Mouse (Mus musculus): ENCODE results near the gene Gm49721. TPM values are rescaled to one million over a fixed set of nuclear protein-coding genes. Genes with fewer than 3 reads are reported as not detected.
"Not testable (repeated sequence)": the region's sequence is repeated elsewhere in the genome, so short reads cannot be mapped to it uniquely, and the experiment has no call there.

Gene Gm49721
- polyA plus RNA-seq, 1 experiment from 2014 or later = 0.36 TPM

GRCm38 (mm10) chr17:6979380-6979779, 676 bp downstream of the Gm49721 start:
- not testable (repeated sequence) for H3K36me3 ChIP-seq (ENCODE audit: insufficient read depth); ATAC-seq (ENCODE audit: insufficient read depth); H3K27ac ChIP-seq (ENCODE audit: low read depth); H3K9me3 ChIP-seq (ENCODE audit: low read depth, low read length); H3K27me3 ChIP-seq (ENCODE audit: insufficient read depth, low read length); H3K4me1 ChIP-seq (ENCODE audit: insufficient read depth)
- peak overlapping the region; percentile 56 for H3K4me2 ChIP-seq
- peak overlapping the region; percentile 50 for H3K4me3 ChIP-seq (ENCODE audit: low read depth, low read length)
- peak; percentile 7 for DNase-seq
- peak overlapping the region; percentile 60; the same call in 1 of the 2 replicates for H3K9ac ChIP-seq
- 11% methylated on average over 5 of the region's 5 CpGs for WGBS

DNA sequence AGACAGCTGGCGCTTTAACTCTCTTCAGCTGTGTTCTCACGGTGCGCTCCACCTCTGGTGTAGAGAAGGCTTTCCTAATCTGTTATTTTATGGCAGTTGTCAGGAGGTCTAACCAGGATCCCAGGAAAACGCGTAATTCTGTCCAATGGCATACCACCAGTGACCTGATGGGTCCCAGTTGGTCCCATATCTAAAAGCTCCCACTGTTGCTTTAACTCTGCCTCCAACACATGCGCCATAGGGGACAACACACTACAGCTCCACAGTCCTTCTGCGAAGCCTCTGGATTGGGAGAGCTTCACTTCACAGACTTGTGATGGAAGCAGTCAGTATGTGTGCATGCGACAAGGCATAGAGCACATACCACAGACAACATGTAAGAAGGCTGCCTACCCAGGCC, 1.4 kb downstream of the Gm49721 start:
- not testable (repeated sequence) for H3K27ac ChIP-seq (ENCODE audit: low read depth); H3K4me1 ChIP-seq (ENCODE audit: insufficient read depth); H3K4me2 ChIP-seq; ATAC-seq (ENCODE audit: insufficient read depth); H3K4me3 ChIP-seq (ENCODE audit: low read depth, low read length); H3K27me3 ChIP-seq (ENCODE audit: insufficient read depth, low read length); H3K9ac ChIP-seq; H3K9me3 ChIP-seq (ENCODE audit: low read depth, low read length); DNase-seq; H3K36me3 ChIP-seq (ENCODE audit: insufficient read depth)
- WGBS = 93% methylated on average over 5 of the region's 8 CpGs

DNA sequence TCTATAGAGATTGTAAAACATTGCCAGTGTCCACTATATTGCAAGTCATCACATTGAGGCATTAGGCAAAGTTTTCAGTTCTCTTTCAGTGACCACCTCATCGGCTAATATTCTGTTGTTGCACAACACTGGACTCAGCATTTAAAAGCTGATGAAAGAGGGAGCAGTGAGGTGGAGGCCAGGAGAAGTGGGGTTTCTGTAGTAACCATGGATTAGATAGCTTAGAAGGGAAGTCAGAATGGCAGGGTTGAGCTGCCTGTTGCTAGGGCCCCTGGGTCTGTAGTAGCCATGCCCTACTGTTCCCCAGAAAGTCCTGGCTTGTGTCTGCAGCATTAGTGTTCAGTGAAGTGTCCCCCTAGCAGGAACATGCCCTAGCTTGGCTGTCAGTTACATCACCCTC, 7.4 kb downstream of the Gm49721 start:
- not testable (repeated sequence) for H3K27ac ChIP-seq (ENCODE audit: low read depth); H3K36me3 ChIP-seq (ENCODE audit: insufficient read depth); H3K9ac ChIP-seq; H3K4me3 ChIP-seq (ENCODE audit: low read depth, low read length); H3K4me2 ChIP-seq; ATAC-seq (ENCODE audit: insufficient read depth); H3K27me3 ChIP-seq (ENCODE audit: insufficient read depth, low read length); DNase-seq; H3K9me3 ChIP-seq (ENCODE audit: low read depth, low read length); H3K4me1 ChIP-seq (ENCODE audit: insufficient read depth)
- 92% methylated on average over 1 of the region's 1 CpGs for WGBS

- not testable (repeated sequence) for H3K36me3 ChIP-seq (ENCODE audit: insufficient read depth); H3K9ac ChIP-seq; H3K27me3 ChIP-seq (ENCODE audit: insufficient read depth, low read length); H3K4me1 ChIP-seq (ENCODE audit: insufficient read depth); H3K9me3 ChIP-seq (ENCODE audit: low read depth, low read length); ATAC-seq (ENCODE audit: insufficient read depth); DNase-seq; H3K4me3 ChIP-seq (ENCODE audit: low read depth, low read length); H3K27ac ChIP-seq (ENCODE audit: low read depth); H3K4me2 ChIP-seq
- no CpG with 5 or more reads among the region's 6 CpGs for WGBS
Measured at GRCm38 (mm10) chr17:6995504-6995903, 16.8 kb downstream of the Gm49721 start.

DNA sequence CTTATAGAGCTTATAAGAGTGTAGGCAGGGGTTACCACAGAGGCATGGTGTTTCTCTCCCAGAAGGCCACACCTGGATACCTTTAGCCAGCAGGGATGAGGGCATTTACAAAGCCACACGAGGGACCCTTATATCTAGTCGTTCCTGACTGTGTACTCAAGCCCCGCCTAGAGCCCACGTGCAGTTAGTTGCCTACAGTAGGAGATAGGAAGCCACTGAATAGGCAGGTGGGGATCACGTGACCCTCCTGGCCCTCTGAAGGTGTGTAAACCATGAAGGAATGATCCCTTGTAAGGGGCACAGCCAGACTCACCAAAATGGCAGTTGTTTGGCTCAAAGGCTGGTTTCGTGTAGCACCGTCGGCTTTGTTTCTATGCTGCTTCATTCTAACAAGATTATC, 18.1 kb downstream of the Gm49721 start:
- H3K4me1 ChIP-seq (ENCODE audit: insufficient read depth); ATAC-seq (ENCODE audit: insufficient read depth); H3K9me3 ChIP-seq (ENCODE audit: low read depth, low read length); H3K27me3 ChIP-seq (ENCODE audit: insufficient read depth, low read length); H3K36me3 ChIP-seq (ENCODE audit: insufficient read depth); H3K9ac ChIP-seq; H3K27ac ChIP-seq (ENCODE audit: low read depth); DNase-seq; H3K4me2 ChIP-seq; H3K4me3 ChIP-seq (ENCODE audit: low read depth, low read length): not testable (repeated sequence)
- WGBS = 78% methylated on average over 8 of the region's 8 CpGs

DNA sequence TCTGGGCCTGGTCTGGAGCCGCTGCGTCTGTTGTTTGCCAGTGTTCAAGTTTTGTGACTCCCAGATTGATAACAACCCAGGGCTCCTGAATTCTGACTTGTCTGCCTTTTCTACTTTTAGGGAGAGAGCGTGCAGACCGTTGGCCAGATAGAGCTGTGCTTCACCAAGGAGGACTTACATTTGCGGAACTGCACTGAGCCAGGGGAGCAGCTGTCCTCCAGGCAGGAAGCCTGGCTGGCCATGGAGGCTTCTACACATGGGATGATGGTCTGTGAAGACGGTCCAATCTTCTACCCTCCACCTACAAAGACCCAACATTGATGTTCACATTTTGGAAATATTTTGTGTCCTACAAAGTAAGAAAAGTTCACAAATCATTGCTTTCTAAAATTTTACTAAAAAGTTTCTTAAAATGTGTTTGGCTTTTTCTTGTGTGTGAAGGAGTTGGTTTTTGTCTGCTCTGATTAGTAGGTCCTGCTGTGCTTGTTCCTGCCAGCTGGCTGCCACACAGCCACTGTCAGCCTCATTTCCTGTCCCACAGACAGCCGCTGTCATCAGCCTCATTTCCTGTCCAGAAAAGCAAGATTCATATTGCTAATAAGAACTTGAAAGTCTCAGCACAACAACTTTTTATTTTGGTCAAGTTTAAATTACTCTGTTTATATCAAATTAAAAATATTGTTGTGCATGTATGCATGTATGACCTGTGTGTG, 19.2 kb downstream of the Gm49721 start:
- H3K9me3 ChIP-seq (ENCODE audit: low read depth, low read length); H3K9ac ChIP-seq; H3K4me3 ChIP-seq (ENCODE audit: low read depth, low read length); DNase-seq; ATAC-seq (ENCODE audit: insufficient read depth); H3K4me2 ChIP-seq; H3K36me3 ChIP-seq (ENCODE audit: insufficient read depth); H3K27me3 ChIP-seq (ENCODE audit: insufficient read depth, low read length); H3K27ac ChIP-seq (ENCODE audit: low read depth); H3K4me1 ChIP-seq (ENCODE audit: insufficient read depth): not testable (repeated sequence)
- 80% methylated on average over 1 of the region's 7 CpGs for WGBS

DNA sequence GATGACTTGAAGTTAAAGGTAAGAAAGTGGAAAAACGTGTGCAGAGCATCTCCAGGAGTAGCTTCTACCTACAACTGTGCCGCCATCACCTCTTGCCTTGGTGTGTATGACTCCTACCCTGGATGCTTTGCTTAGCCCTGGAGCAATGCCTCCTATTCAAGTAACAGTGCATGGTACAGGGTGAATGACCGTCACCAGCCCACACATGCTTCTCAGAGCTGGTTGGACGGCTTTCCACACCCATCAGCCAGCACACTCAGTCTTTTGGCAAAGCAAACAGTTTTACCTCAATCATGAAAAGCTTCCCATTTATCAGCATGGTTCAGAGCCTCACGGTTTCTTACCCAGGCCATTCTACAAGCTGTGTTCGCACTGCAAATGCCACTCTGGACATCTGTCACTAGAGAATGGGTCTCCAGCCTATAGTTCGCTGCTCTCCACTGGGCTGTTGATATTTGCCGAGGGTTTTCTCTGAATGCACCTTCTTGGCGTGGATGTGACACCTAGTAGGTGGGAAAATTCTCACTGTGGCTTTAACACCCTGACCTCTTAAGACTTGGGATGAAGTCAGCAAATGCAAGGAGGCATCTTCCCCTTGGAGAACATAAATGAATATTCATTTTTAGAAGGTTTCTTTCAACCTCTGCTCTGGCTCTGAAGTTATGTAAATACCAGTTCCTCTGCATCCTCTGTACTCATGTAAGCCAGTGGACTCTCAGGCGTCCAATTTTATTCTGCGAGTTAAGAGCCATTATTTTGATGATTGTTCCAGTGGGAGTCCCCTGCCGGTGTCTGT, 23.3 kb downstream of the Gm49721 start:
- not testable (repeated sequence) for H3K9ac ChIP-seq; DNase-seq; H3K9me3 ChIP-seq (ENCODE audit: low read depth, low read length); H3K27ac ChIP-seq (ENCODE audit: low read depth); H3K36me3 ChIP-seq (ENCODE audit: insufficient read depth); H3K4me2 ChIP-seq; H3K4me3 ChIP-seq (ENCODE audit: low read depth, low read length); H3K4me1 ChIP-seq (ENCODE audit: insufficient read depth); ATAC-seq (ENCODE audit: insufficient read depth); H3K27me3 ChIP-seq (ENCODE audit: insufficient read depth, low read length)
- 52% methylated on average over 7 of the region's 12 CpGs for WGBS

- not testable (repeated sequence) for H3K4me1 ChIP-seq (ENCODE audit: insufficient read depth); H3K27ac ChIP-seq (ENCODE audit: low read depth); H3K4me3 ChIP-seq (ENCODE audit: low read depth, low read length); H3K9me3 ChIP-seq (ENCODE audit: low read depth, low read length); DNase-seq; H3K27me3 ChIP-seq (ENCODE audit: insufficient read depth, low read length); H3K4me2 ChIP-seq; H3K9ac ChIP-seq; H3K36me3 ChIP-seq (ENCODE audit: insufficient read depth)
- no CpG with 5 or more reads among the region's 3 CpGs for WGBS
- ATAC-seq (ENCODE audit: insufficient read depth) = peak; percentile 52; the same call in 1 of the 2 replicates
Measured at GRCm38 (mm10) chr17:7003392-7003791, 24.7 kb downstream of the Gm49721 start.

DNA sequence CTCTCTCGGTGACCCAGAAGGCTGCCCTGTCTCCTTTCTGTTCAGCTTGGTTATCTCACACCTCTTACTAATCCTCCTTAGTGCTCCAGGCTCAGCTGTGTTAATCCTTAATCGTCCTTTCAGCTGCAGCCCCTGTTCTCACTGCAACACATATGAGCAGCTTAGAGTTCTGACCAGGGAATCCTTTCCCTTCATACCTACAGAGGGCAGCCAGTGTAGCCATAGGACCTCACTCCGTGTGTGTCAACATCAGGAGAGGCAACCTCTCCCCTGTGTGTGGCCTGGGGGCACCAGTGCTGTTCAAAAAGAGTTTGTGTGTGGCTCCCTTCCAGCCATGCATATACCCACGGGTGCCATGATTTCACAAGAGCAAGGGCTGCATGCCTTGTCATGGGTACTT, 26.9 kb downstream of the Gm49721 start:
- not testable (repeated sequence) for DNase-seq; H3K4me2 ChIP-seq; H3K9me3 ChIP-seq (ENCODE audit: low read depth, low read length); ATAC-seq (ENCODE audit: insufficient read depth); H3K4me1 ChIP-seq (ENCODE audit: insufficient read depth); H3K27ac ChIP-seq (ENCODE audit: low read depth); H3K4me3 ChIP-seq (ENCODE audit: low read depth, low read length); H3K27me3 ChIP-seq (ENCODE audit: insufficient read depth, low read length); H3K36me3 ChIP-seq (ENCODE audit: insufficient read depth); H3K9ac ChIP-seq
- 31% methylated on average over 2 of the region's 4 CpGs for WGBS

DNA sequence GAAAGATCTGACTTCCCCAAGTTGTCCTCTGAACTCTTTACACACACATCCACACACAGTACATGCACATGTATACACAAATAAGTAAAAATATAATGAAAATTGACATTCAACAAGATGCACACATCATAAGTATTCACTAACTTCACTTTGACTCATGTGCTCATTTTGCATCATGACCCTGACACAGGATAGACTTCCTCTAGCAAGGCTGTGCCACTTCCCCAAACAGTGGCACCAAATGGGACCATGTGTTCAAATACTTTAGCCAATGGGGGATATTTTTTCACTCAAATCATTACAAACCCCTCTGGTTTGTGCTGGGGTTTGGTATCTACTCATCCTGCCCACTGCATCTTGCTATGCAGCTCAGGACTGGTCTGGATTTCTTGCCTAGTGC, 30.2 kb downstream of the Gm49721 start:
- not testable (repeated sequence) for H3K9ac ChIP-seq; H3K36me3 ChIP-seq (ENCODE audit: insufficient read depth); DNase-seq; H3K27me3 ChIP-seq (ENCODE audit: insufficient read depth, low read length); ATAC-seq (ENCODE audit: insufficient read depth); H3K27ac ChIP-seq (ENCODE audit: low read depth); H3K9me3 ChIP-seq (ENCODE audit: low read depth, low read length); H3K4me2 ChIP-seq; H3K4me1 ChIP-seq (ENCODE audit: insufficient read depth); H3K4me3 ChIP-seq (ENCODE audit: low read depth, low read length)
